Mouse (Mus musculus) regulatory T cell (primary cell): ENCODE measurements around the gene Lrrc47.

Source experiments
- in situ Hi-C: fragments of 300-600 bp; cut with MboI, MseI; formaldehyde crosslinking; loops from one replicate; pipeline ENCODE4 v1.15.1; 2025; ENCODE audit warnings: high pct_unique_total_duplicates

Lrrc47 gene

DNA sequence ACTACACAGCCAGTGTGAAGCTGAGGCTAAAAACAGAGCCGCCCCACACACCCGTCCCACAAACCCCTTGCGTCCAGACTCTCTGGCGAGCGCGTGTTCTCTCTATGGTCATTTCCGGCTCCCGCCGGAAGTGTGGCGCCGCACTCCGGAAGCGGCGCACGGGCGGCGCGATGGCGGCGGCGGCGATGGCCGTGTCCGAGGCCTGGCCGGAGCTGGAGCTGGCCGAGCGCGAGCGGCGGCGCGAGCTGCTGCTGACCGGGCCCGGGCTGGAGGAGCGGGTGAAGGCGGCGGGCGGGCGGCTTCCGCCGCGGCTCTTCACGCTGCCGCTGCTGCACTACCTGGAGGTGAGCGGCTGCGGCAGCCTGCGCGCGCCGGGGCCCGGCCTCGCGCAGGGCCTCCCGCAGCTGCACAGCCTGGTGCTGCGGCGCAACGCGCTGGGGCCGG lies at the start of gene Lrrc47:
Gene Lrrc47, plus strand, starts transcription at position 86 of the 444 bp plus-strand sequence.
- in situ Hi-C loops: no loop called here

DNA sequence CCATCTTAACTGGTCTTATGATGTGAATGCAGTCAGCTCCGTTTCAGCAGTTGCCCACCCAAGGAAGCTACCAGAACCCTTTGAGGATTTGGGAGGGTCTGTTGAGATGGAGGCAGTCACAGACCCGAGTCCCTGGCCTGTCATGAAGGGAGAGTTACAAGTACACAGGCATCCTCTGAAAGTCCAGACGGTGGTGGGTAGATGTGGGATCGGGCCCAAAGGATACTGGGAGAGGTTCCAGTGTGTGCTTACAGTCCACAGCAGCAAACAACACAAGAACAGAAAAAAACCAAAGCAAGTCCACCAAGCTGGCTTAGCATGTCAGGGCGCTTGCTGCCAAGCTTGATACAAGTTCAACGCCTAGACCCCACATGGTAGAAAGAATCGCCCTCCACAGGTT lies 48.9 kb upstream of the Lrrc47 start:
- in situ Hi-C loops: loop anchor here (25.0 kb wide), 1 partner anchor 1650 kb away; the partner anchor contains the start of gene Rnf207

DNA sequence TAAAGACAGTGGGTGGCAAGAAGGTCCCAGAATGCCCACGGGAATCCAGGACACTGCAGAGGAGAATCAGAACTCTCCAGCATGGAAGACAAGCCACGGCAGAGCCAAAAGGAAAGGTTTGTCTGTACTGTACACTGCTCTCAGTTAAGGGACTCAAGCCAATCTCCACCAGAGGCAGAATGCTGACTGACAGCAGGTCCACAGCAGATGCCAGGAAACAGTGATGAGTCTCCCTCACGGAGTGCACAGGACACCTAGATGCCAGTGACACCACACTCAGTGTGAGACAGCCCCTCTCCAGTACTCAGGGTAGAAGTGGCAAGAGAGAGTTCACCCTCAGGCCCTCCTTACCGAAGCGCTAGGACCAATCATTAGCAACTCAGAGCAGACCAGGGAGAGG lies 44.9 kb upstream of the Lrrc47 start:
- in situ Hi-C loops: loop anchor here (25.0 kb wide), 1 partner anchor 1654 kb away; the partner anchor contains the start of gene Rnf207

DNA sequence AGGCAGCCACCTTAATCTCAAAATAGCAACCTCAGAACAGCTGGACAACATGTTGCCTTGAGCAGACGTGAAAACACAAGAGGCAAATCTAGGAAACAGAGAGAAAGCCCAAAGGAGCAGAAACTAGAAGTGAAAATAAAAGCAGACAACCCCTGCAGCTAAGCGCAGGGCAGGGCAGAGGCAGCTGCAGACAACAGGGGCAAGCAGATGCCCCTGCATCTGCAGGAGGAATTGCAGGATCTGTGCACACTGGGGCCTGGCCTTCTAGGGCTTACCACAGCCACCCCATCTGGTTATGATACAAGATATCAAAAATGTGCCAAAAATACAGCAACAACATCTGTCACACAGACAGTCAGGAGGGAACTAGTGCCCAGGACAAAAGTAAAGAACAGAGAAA lies 44.0 kb upstream of the Lrrc47 start:
- in situ Hi-C loops: loop anchor here (25.0 kb wide), 1 partner anchor 1655 kb away; the partner anchor contains the start of gene Rnf207

DNA sequence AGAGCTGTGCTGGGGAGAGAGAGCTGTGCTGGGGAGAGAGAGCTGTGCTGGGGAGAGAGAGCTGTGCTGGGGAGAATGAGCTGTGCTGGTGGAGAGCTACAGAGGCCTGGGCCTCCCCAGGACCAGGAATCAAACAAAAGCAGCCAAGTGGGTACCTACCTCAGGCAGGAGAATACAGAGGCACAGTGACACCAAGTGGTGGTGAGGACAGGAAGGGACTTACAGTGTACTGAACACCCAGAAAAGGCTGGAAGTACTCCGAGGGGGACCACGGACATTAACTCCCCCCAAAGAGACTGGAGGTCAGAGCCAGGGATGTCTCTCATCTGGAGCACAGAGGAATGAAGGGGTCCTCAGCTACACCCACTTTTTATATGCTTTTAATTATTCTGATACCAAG lies 43.5 kb upstream of the Lrrc47 start:
- in situ Hi-C loops: loop anchor here (25.0 kb wide), 1 partner anchor 1656 kb away; the partner anchor contains the start of gene Rnf207

DNA sequence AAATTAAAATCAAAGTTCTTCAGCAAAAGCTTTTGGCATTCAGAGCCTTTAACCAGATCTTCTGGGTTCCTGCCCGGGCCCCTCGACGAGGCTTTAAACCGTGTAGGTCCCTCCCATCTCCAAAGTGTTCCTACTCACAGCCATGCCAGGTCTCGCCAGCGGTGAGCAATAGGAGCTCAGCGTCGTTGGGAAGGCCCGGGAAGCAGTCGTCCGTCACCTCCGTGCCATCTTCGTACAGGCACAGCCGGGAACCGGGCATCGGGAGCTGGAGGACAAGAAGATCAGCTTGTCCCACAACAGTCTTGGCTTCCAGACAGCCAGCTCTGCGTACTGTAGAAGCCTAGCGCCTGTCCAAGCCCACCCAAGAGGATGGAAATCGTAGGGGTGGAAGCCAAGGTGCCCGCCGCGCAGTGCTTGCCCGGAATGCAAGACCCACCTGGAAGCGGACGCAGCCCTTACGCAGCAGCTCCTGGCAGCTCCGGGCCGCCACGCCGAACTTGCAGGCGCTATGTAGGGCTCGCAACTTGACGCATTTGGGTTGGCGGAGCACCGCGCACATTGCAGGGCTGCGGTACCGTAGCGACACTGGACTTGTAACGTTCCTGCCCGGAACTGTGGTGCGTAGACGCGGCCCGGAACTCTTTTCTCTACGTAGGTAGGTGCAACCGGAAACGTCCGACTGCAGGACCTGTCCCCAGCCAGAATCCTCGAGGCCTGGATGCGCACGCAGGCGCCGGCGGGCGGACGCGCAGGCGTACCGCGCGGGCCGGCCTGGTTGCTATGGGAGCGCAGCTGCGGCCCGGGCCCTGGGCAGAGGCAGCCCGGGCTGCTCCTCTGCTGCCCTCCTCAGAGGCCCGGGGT lies 36.9 kb upstream of the Lrrc47 start, which contains the start of the genes Dffb and Cep104:
Gene Dffb, minus strand, starts transcription at position 696 of the 861 bp plus-strand sequence.
Gene Cep104, plus strand, starts transcription at position 764 of the 861 bp plus-strand sequence.
- in situ Hi-C loops: loop anchor here (5.0 to 25.0 kb wide), 2 partner anchors 163 to 1662 kb away; partner anchors contain the start of gene Rnf207

DNA sequence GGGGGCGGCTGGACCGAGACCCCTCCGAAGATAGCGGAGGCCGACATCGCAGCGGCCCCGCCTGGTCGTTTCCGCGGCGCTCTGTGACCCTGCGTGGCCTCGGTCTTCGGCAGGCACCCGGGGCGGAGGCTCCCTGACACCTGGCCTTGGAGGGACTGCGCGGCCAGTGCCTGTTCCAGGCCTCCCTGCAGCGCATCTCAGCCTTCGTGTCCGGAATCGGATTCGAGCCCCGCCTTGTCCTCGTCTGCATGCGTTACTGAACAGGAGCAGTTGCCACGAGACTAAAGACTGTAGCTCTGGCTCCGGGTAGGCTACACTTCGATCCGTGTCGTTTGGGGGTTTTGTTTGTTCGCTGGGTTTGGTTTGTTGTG lies 36.3 kb upstream of the Lrrc47 start:
- in situ Hi-C loops: no loop called here

DNA sequence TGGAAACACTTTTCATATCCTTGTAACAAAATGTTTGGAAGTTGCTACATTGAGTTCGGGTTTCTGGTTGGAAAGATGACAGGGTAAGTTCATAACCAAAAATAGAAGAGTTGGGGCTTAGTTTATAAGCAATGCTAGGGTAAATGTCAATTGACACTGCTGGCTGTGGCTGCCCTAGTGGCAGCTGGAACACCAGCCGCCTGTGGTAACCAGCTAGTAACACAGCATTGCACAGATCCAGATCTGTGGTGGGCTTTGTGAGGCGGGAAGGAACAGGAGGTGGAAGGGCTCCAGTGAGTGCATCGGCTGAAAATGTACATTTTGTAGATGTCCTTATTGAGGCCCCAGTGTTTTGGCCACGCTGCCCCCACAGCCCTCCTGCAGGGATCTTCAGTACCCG lies 35.8 kb upstream of the Lrrc47 start:
- in situ Hi-C loops: no loop called here

DNA sequence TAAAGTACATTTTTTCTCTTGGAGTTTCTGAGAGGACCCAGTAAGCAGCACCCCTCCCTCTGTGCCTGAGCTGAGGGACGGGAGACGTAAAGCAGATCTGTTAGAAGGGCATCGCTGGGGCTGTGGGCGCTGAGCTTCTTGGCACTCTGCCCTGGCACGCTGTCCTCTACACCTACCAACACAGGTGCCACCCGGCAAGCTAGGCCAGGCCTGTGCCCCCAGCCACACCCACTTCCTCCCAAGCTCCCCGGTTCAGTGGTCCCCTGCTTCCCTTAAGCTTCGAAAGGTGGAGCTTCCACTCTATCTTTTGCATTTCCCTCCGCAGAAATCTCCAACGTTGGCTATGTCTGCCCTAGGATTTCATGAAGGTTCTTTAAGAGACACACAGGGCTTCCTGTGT lies 32.3 kb upstream of the Lrrc47 start:
- in situ Hi-C loops: no loop called here

DNA sequence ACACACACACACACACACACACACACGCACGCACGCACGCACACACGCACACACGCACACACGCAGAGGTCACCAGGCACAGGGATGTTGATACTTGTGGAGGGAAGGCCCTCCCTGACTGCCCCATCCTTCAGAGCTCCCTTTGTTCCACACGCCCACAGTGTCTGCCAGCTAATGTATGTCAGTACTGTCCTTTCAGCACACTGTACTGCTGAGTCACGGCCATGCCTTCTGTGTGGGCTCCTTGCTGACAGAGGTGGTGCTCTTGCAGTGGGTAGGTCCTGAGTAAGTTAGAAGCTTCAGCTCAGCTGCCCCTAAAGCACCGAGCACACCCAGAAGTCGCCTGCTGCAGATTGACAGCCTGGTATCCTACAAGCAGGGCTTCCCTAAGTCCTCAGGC lies 31.1 kb upstream of the Lrrc47 start:
- in situ Hi-C loops: no loop called here

DNA sequence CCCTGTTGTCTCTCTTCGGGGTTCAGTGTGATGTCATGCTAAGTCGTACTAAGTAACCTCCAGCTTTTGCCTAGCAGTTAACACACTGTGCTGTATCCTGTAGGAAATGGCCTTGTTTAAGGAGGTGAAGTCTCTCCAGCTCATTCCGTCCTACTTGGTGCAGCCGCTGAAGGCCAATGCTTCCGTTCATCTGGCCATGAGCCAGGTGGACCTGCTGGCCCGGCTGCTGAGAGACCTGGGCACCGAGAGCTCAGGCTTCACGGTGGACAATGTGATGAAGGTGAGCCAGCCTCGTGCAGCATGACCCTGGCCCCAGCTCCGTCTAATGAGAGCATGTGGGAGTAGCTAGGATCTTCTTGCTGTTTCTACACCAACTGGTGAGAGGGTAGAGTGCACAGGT lies 18.8 kb upstream of the Lrrc47 start:
- in situ Hi-C loops: no loop called here

DNA sequence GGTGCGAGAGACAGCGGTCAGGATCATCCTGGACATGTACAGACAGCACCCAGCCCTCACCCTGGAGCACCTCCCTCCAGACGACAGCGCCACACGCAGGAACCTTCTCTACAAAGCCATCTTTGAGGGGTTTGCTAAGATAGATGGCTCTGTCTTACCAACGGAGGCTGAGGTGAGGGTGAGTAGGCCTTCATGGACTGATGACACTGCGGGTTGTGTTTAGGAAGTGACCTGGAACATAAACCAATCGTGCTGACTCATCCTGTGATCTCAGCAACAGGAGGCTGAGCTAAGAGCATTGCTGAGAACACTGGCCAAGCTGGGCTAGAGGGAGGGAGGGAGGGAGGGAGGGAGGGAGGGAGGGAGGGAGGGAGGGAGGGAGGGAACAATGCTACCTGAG lies 18.0 kb upstream of the Lrrc47 start:
- in situ Hi-C loops: no loop called here

DNA sequence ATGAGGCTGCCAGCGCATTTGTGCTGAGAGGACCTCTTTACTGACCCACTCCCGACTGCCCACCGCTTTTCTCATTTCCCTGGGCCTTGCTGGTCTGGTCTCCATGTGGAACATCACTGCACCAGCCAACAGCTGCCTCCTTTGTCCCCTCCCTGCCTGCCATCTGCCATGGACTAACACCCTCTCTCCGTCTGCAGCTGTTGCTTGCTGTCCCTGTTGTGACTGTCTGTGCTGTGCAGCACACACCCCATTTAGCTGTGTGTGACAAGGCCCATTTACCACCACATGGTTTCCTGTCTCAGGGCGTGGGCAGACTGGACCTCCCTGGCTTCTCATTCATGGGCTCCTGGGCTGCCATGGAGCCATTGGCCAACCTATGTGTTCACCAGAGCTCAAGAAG lies 6.0 kb upstream of the Lrrc47 start:
- in situ Hi-C loops: no loop called here

DNA sequence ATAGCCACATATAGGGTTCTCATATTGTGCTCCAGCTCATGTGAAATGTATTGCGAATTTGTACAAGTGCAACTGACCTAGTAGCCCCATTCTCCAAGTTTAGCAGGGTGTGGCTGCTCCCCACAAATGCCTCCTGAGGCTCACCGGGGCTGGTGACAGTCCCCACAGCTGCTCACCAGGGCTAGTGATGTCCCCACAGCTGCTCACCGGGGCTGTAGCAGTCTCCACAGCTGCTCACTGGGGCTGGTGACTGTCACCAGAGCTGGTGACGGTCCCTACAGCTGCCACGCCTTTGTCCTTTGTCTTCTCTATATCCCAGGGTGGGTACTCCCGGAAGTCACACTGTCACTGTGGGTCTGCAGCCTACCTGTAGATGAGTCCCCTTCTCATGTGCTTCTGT lies 5.3 kb upstream of the Lrrc47 start:
- in situ Hi-C loops: no loop called here

DNA sequence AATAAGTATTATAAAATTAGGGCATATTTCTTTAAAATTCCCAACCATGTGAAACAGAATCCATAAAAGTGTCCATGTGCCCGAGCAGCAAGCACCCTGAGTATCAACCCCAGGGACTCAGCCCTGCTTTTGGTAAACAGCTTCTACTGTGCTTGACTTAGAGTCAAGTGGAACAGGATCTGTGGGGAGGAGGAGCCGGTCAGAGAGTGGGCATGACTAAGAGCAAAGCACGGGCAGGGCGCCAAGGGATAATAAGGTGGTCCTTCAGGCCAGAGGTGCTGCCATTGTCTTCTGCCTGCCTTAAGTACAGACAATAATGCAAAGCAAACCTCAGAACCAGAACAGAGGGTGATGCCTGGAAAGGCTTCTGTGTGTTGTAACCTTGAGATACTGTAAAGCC lies 3.8 kb upstream of the Lrrc47 start:
- in situ Hi-C loops: no loop called here

DNA sequence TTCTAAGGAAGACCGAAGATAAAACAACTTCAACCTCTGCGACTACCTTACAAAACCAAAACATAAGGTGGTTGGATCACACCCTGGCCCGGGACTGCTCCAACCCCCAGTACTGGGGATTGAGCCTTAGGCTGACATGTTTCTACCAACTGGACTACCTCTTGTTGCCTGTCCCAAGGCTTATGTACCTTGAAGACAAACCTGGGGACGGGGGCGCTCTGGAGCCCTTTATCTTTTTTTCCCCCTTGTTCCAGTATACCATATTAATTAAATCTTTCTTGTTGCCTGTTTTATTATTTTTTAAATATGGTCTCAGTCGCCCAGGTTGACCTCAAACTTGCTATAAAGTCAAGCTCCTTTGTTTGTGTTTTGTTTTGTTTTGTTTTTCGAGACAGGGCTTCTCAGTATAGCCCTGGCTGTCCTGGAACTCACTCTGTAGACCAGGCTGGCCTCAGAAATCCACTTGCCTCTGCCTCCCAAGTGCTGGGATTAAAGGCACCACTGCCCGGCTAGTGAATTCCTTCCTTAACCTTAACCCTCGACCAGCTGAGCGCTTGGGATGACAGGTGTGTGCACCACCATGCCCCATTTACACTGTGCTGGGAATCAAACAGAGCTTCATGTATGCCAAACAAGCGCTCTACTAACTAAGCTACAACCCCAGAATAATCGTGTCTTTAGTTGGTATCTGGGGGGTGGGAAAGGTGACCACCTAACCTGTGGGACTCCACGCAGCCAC lies 455 bp upstream of the Lrrc47 start:
- in situ Hi-C loops: no loop called here

DNA sequence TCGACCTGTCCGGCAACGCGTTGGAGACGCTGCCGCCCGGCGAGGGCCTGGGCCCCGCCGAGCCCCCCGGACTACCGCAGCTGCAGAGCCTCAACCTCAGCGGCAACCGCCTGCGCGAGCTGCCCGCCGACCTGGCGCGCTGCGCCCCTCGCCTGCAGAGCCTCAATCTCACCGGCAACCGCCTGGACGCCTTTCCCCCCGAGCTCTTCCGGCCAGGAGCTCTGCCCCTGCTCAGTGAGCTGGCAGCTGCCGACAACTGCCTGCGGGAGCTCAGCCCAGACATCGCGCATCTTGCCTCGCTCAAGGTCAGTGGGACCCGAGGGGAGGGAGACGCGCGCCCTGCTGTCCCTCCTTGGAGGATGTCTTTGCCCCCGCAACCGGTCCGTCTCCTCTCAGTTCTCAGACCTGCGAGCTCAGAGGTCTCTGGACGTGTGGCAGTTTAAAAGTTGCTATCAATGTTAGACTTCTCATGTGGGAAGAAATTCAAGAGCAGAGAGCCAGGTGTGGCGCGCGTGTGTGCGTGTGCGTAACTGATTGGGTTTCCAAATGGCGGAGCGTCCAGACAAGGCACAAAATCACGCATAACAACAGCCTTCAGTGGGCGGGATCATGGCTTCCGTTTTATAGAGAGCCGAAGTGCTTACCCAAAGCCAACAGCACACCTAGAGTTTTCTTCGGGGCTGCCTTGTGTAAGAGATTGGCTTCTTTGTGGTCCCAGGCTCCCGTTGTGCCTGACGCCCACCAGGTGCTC lies 776 bp downstream of the Lrrc47 start:
- in situ Hi-C loops: no loop called here

DNA sequence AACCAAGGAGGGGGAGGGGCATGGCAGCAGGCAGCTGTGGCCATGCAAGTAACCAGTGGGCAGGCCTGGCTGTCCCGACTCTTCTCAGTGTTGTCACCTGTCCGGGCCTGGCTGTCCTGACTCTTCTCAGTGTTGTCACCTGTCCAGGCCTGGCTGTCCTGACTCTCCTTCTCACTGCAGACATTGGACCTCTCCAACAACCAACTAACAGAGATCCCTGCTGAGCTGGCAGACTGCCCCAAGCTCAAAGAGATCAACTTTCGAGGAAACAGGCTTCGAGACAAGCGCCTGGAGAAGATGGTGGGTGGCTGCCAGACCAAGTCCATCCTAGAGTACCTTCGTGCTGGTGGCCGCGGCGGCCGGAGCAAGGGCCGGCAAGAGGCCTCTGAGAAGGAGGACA lies 3.9 kb downstream of the Lrrc47 start:
- in situ Hi-C loops: no loop called here

DNA sequence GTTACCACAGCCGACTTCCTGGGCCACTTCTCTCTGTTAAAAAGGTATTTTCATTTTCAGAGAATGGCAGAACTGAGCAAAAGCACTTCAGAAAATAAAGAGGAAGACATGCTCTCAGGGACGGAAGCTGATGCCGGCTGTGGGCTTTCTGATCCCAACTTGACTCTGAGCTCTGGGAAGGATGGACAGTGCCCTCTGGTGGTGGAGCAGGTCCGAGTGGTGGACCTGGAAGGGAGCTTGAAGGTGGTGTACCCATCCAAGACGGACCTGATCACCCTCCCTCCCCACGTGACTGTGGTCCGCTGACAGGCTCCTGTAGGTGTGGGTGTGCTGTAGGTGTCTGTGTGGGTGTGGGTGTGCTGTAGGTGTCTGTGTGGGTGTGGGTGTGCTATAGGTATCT lies 8.0 kb downstream of the Lrrc47 start:
- in situ Hi-C loops: no loop called here

DNA sequence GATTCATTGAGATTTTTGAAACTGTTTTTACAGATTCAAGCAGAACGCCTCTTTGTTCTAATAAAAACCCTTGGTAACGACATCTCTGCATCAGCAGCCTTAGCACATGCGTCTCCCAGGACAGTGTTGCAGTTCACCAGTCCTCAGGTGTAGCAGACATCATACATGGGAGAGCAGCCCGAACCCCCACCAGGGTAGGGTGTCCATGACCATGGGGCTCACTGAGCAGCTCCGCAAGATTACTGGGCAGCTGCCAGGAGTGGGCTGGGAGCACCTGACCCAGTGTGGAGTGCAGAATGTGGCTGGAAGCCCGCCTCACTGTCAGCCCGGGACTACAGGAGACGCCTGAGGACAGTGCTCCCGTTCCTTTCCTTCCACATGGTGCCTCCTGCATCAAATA lies 9.9 kb downstream of the Lrrc47 start:
- in situ Hi-C loops: no loop called here

DNA sequence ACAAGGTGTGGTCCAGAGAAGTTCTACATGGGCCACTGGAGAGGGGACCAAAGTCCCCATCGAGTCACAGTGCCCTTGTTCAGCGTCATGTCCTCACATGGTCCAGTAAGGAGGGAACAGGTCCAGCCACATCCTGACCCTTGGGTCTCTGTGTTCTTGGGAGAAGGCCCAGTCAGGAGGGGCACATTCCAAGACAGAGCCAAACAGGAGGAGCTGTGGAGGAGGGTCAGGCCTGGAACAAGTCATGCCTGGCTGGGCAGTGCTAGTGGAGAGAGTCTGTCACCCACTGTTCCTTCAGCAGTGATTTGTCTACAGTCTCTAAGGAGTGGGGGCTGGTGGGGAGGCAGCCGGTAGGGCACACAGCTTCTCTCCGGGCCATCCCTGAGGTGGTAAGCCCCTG lies 10.9 kb downstream of the Lrrc47 start:
- in situ Hi-C loops: no loop called here

DNA sequence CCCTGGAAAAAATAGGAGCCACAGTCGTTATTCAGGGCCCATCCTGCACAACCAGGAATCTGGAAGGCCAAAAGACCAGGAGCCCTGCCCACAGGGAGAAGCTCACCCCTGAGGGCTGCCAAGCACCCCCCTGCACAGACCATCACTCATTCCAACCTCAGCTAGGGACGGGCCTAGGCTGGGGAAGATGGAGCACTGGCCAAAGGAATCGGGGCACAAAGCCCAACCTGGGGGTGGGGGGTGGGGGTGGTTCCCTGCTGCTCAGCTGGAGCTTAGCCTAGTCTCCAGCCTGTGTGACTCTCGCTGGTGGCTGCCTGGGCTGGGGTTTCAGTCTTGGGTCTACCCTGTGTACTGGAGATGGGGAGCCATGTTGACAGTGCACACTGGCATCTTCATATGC lies 11.3 kb downstream of the Lrrc47 start:
- in situ Hi-C loops: no loop called here
